Mouse (Mus musculus) ES-Bruce4 (cell line): ENCODE measurements at regions not wholly inside any gene's neighbourhood (a gene's known extent, or its start where the extent isn't known, plus 50 kb on each side); places are given as distances from the start of the nearest gene placed in this dataset.

Experiments used
- EP300 ChIP-seq: IDR thresholded peaks from 2 replicates; pipeline ENCODE4 v1.6.1; 2011; ENCODE audit warnings: low read depth, low read length; ENCODE audit not compliant: insufficient read depth
- POLR2A ChIP-seq: IDR thresholded peaks from one replicate; pipeline ENCODE4 v1.8.1; 2011; ENCODE audit warnings: low read length; ENCODE audit not compliant: insufficient read depth

GRCm38 (mm10) chr1:73680829-73681228, 443.4 kb downstream of the Tns1 start:
- TF ChIP-seq EP300 (no peak), POLR2A (no peak)
